In the genomic region with DNA sequence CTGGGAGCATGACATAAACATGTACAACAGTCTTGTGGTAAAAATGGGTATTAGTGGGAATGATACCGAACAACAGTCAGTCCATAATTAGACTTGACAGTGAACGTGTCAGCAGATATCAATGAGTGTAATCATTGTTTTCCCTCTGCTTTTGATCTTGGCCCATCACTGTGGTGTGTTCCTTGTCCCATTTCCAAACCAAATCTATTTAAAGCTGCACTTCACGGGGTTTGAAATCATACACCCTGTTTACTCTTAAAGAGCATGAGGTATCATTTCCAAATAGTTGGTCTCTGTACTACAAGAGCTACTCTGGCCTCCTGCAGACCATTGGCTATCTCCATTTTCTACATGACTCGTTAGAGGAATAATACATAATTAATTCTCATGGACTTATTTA, we compare ENCODE assay signal across 28 mouse cellular contexts.
DNase-seq lines count a peak whose midpoint lies in the region; ATAC-seq and TF ChIP-seq lines count a peak whose summit lies in the region.
"Had no signal": no experiment of that assay in that cellular context is flagged by ENCODE, and none has a peak within 500 bp of the region (broad histone marks: within the 10 kb centered on the region; RNA-seq: fewer than 3 reads in every experiment).

No protein-coding gene starts in this region.

- intact Hi-C loops in heart, adult 2 months (cut with DNase I): loop anchor here (5.0 to 10.0 kb wide), 3 partner anchors 64 to 577 kb away; a partner anchor contains a TSS

- TF ChIP-seq EP300 in heart, adult 2 months (IDR thresholded peaks at IDR 0.05; ENCODE audit: insufficient read depth, low read depth, low read length): no peak

- no peak for TF ChIP-seq POLR2A in heart, adult 2 months (IDR thresholded peaks at IDR 0.05; ENCODE audit: insufficient read depth, low read depth, low read length)

- H3K27ac ChIP-seq in heart, adult 2 months: peak overlapping the region; percentile 52
- H3K27ac ChIP-seq in heart, embryonic 16.5 days (ENCODE audit: low read length): peak overlapping the region; percentile 35; the same call in 1 of the 2 replicates
- H3K27ac ChIP-seq in heart, embryonic 10.5 days: no peak overlapping the region
- H3K27ac ChIP-seq in forebrain, embryonic 12.5 days: no peak overlapping the region
- H3K27ac ChIP-seq: embryonic facial prominence, embryonic 10.5 days; embryonic facial prominence, embryonic 13.5 days; forebrain, embryonic 13.5 days; heart, embryonic 13.5 days; hindbrain, embryonic 14.5 days; hindbrain, postnatal 0 days had no signal

- H3K9me3 ChIP-seq in heart, embryonic 16.5 days (replicated peaks; ENCODE audit: control insufficient read depth, low read length): no peaks in the 10 kb centered on the region
- no peaks in the 10 kb centered on the region for H3K9me3 ChIP-seq in heart, embryonic 10.5 days
- no peaks in the 10 kb centered on the region for H3K9me3 ChIP-seq in forebrain, embryonic 12.5 days
- H3K9me3 ChIP-seq: embryonic facial prominence, embryonic 10.5 days; embryonic facial prominence, embryonic 13.5 days; forebrain, embryonic 13.5 days; heart, embryonic 13.5 days had no signal

- no peak for DNase-seq in heart, adult 2 months
- no peak for DNase-seq in heart, adult 11 months
- DNase-seq in heart, embryonic 10.5 days (ENCODE audit: low spot score): no peak
- peak; percentile 79 for DNase-seq in skeletal muscle tissue, adult 2 months (ENCODE audit: low read depth, low spot score)
- DNase-seq: adrenal gland, adult 8-10 months; adrenal gland, postnatal 25 days; cerebellum, adult 11-12 months; cerebellum, adult 8-10 months; cerebellum, postnatal 10 days; cerebellum, postnatal 36 days; embryo, embryonic 11 days; gastrocnemius, postnatal 10 days; heart, postnatal 36 days; kidney, adult 18-20 months had no signal

- H3K79me2 ChIP-seq in heart, adult 2 months (replicated peaks; ENCODE audit: control insufficient read depth, insufficient read depth, low read length): peaks cover 2% of the 10 kb centered on the region; the same call in 1 of the 2 replicates

- H3K9ac ChIP-seq in heart, adult 2 months (ENCODE audit: low read depth, low read length): no peak overlapping the region
- no peak overlapping the region for H3K9ac ChIP-seq in heart, embryonic 16.5 days (ENCODE audit: low read length)
- no peak overlapping the region for H3K9ac ChIP-seq in forebrain, embryonic 12.5 days
- H3K9ac ChIP-seq: embryonic facial prominence, embryonic 13.5 days; forebrain, embryonic 13.5 days; heart, embryonic 13.5 days; hindbrain, embryonic 14.5 days had no signal

- no peak for TF ChIP-seq CTCF in heart, adult 2 months (IDR thresholded peaks at IDR 0.05)

- H3K36me3 ChIP-seq in heart, adult 2 months (ENCODE audit: control insufficient read depth, insufficient read depth, low read length): peaks cover 10% of the 10 kb centered on the region
- H3K36me3 ChIP-seq in heart, embryonic 16.5 days (ENCODE audit: control insufficient read depth, insufficient read depth): no peaks in the 10 kb centered on the region
- H3K36me3 ChIP-seq in heart, embryonic 10.5 days: peaks cover 3% of the 10 kb centered on the region; the same call in 1 of the 2 replicates
- H3K36me3 ChIP-seq in forebrain, embryonic 12.5 days (replicated peaks): no peaks in the 10 kb centered on the region
- H3K36me3 ChIP-seq: embryonic facial prominence, embryonic 10.5 days had no signal

- H3K4me2 ChIP-seq in heart, embryonic 16.5 days (ENCODE audit: low read depth, low read length): no peak overlapping the region
- no peak overlapping the region for H3K4me2 ChIP-seq in forebrain, embryonic 12.5 days
- H3K4me2 ChIP-seq: embryonic facial prominence, embryonic 13.5 days; forebrain, embryonic 13.5 days; heart, embryonic 13.5 days; hindbrain, embryonic 14.5 days had no signal

- peaks cover 4% of the 10 kb centered on the region for H3K4me1 ChIP-seq in heart, adult 2 months (ENCODE audit: control insufficient read depth, insufficient read depth, low read length)
- peaks cover 18% of the 10 kb centered on the region for H3K4me1 ChIP-seq in heart, embryonic 16.5 days (ENCODE audit: control insufficient read depth, insufficient read depth, low read length)
- peaks cover 14% of the 10 kb centered on the region for H3K4me1 ChIP-seq in heart, embryonic 10.5 days
- peaks cover 3% of the 10 kb centered on the region; the same call in 1 of the 2 replicates for H3K4me1 ChIP-seq in forebrain, embryonic 12.5 days

- ATAC-seq in heart, embryonic 16.5 days (replicated peaks; ENCODE audit: extremely low read depth, insufficient read depth, low FRiP score): no peak
- no peak for ATAC-seq in forebrain, embryonic 12.5 days (ENCODE audit: low FRiP score)
- ATAC-seq: activated CD4-positive, CD25-positive, alpha-beta regulatory T cell, adult 4 months; CD4-positive, CD25-positive, alpha-beta regulatory T cell, adult 4 months; forebrain, embryonic 13.5 days; forebrain, embryonic 16.5 days; hindbrain, postnatal 0 days; inflammation-experienced regulatory T-cells, adult 6 months; intestine, embryonic 16.5 days had no signal

- WGBS in heart, adult 2 months: 41% methylated on average over 4 of the region's 4 CpGs
- 50% methylated on average over 4 of the region's 4 CpGs for WGBS in heart, embryonic 16.5 days
- 64% methylated on average over 4 of the region's 4 CpGs for WGBS in heart, embryonic 10.5 days
- WGBS in forebrain, embryonic 12.5 days: 74% methylated on average over 4 of the region's 4 CpGs

- H3K27me3 ChIP-seq in heart, adult 2 months (ENCODE audit: control insufficient read depth, insufficient read depth, low read length): no peaks in the 10 kb centered on the region
- H3K27me3 ChIP-seq in heart, embryonic 16.5 days (ENCODE audit: control insufficient read depth, insufficient read depth, low read length): no peaks in the 10 kb centered on the region
- H3K27me3 ChIP-seq in heart, embryonic 10.5 days (ENCODE audit: insufficient read depth, poor library complexity, severe bottlenecking): no peaks in the 10 kb centered on the region
- no peaks in the 10 kb centered on the region for H3K27me3 ChIP-seq in forebrain, embryonic 12.5 days
- H3K27me3 ChIP-seq: embryonic facial prominence, embryonic 13.5 days; forebrain, embryonic 13.5 days; heart, embryonic 13.5 days had no signal

- H3K4me3 ChIP-seq in heart, adult 2 months: no peak overlapping the region
- H3K4me3 ChIP-seq in heart, embryonic 16.5 days (ENCODE audit: low read length): no peak overlapping the region
- H3K4me3 ChIP-seq in heart, embryonic 10.5 days: no peak overlapping the region
- no peak overlapping the region for H3K4me3 ChIP-seq in forebrain, embryonic 12.5 days (replicated peaks)
- H3K4me3 ChIP-seq: embryonic facial prominence, embryonic 10.5 days; embryonic facial prominence, embryonic 13.5 days; erythroblast, embryonic 14.5 days; forebrain, embryonic 13.5 days; heart, embryonic 13.5 days had no signal

Comparison
In these comparisons a context has a peak if more than half of its experiments do, and no peak if none do; other contexts are left out.
1. H3K27ac ChIP-seq: peak in heart, adult 2 months (single experiment) and heart, embryonic 16.5 days (single experiment); none in heart, embryonic 10.5 days (single experiment) and forebrain, embryonic 12.5 days (single experiment).